Mouse (Mus musculus) cortical plate, adult 2 months (tissue): ENCODE data around the gene Pum3.

Source experiments
- CTCF ChIP-seq: fragments of 200-500 bp; IDR thresholded peaks from 2 replicates; pipeline ENCODE4 v1.5.1; 2011; ENCODE audit warnings: mild to moderate bottlenecking, control low read depth, low read length; ENCODE audit not compliant: insufficient read depth; ENCODE audit errors: extremely low read depth
- POLR2A ChIP-seq: fragments of 200-500 bp; IDR thresholded peaks from 2 replicates; pipeline ENCODE4 v1.6.1; 2011; ENCODE audit warnings: mild to moderate bottlenecking, low read length, control low read depth; ENCODE audit not compliant: insufficient read depth; ENCODE audit errors: extremely low read depth

- TF ChIP-seq CTCF (no peak), POLR2A (no peak)
These were observed 35.2 kb downstream of the Pum3 start for GRCm38 (mm10) chr19:27394341-27394990.
